Mouse (Mus musculus) mouse trophoblast stem cell (cell line): ENCODE data around the gene Rftn1.

Experiments used
- in situ Hi-C, 2 experiments: fragments of 300-500 bp; cut with MseI, MboI; formaldehyde crosslinking; loops; 2 replicates in 1 of 2; 3 replicates in 1 of 2; pipeline ENCODE4 v1.15.1; 2025

The Rftn1 gene

GRCm38 (mm10) chr17:50172795-50173194, 17.7 kb downstream of the Rftn1 start:
- in situ Hi-C loops = no loop called here

GRCm38 (mm10) chr17:50170935-50171545, 19.4 kb downstream of the Rftn1 start:
- in situ Hi-C loops = no loop called here

- in situ Hi-C loops = no loop called here
Observed at GRCm38 (mm10) chr17:50169946-50170427, 20.5 kb downstream of the Rftn1 start.

- in situ Hi-C loops = no loop called here
Observed at GRCm38 (mm10) chr17:50160904-50161805, 29.3 kb downstream of the Rftn1 start.

GRCm38 (mm10) chr17:50160357-50160756, 30.1 kb downstream of the Rftn1 start:
- in situ Hi-C loops = no loop called here

GRCm38 (mm10) chr17:50159816-50160215, 30.7 kb downstream of the Rftn1 start:
- in situ Hi-C loops = no loop called here

- in situ Hi-C loops = no loop called here
Observed at GRCm38 (mm10) chr17:50158565-50158964, 31.9 kb downstream of the Rftn1 start.

- in situ Hi-C loops = no loop called here
Observed at GRCm38 (mm10) chr17:50157190-50158150, 33.0 kb downstream of the Rftn1 start.

GRCm38 (mm10) chr17:50152085-50152484, 38.4 kb downstream of the Rftn1 start:
- in situ Hi-C loops = no loop called here

GRCm38 (mm10) chr17:50151208-50151723, 39.2 kb downstream of the Rftn1 start:
- in situ Hi-C loops = no loop called here

- in situ Hi-C loops = no loop called here
Observed at GRCm38 (mm10) chr17:50150416-50151207, 39.9 kb downstream of the Rftn1 start.

- in situ Hi-C loops = no loop called here
Observed at GRCm38 (mm10) chr17:50149690-50150210, 40.7 kb downstream of the Rftn1 start.

- in situ Hi-C loops = no loop called here
Observed at GRCm38 (mm10) chr17:50147831-50148587, 42.5 kb downstream of the Rftn1 start.

GRCm38 (mm10) chr17:50143354-50143753, 47.1 kb downstream of the Rftn1 start:
- in situ Hi-C loops = no loop called here

GRCm38 (mm10) chr17:50142553-50142952, 47.9 kb downstream of the Rftn1 start:
- in situ Hi-C loops = no loop called here

GRCm38 (mm10) chr17:50142151-50142550, 48.3 kb downstream of the Rftn1 start:
- in situ Hi-C loops = no loop called here

- in situ Hi-C loops = no loop called here
Observed at GRCm38 (mm10) chr17:50136060-50136459, 54.4 kb downstream of the Rftn1 start.

GRCm38 (mm10) chr17:50135466-50135865, 55.0 kb downstream of the Rftn1 start:
- in situ Hi-C loops = no loop called here

GRCm38 (mm10) chr17:50131698-50132097, 58.8 kb downstream of the Rftn1 start:
- in situ Hi-C loops = no loop called here

GRCm38 (mm10) chr17:50130421-50130820, 60.1 kb downstream of the Rftn1 start:
- in situ Hi-C loops = no loop called here
